Mouse (Mus musculus) frontal cortex, postnatal 10 days (tissue): ENCODE measurements at regions not wholly inside any gene's neighbourhood (a gene's known extent, or its start where the extent isn't known, plus 50 kb on each side); places are given as distances from the start of the nearest gene placed in this dataset.

ENCODE experiments used
- DNase-seq, 2 experiments: peaks; one replicate each; pipeline ENCODE4 v3.0.0; 2022; ENCODE audit warnings: low spot score in 2 of 2, mixed read lengths in 1 of 2

DNA sequence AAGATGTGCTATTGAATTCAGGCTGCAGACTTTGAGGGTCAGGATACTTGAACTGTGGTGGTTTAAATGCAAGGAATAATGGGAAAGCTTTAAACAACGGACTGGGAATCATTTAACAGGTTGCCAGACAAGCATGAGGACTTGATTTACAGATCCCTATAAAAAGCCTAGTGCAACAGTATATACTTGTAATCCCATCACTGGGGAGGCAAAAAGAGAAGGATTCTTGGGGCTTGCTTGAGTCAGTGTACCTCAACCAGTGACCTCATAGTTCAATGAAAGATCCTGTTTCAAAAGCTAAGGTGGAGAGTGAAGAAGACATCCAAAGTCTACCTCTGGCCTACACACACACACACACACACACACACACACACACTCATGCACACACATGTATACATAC, 99.8 kb downstream of the Lrrn1 start:
- no peak for DNase-seq

DNA sequence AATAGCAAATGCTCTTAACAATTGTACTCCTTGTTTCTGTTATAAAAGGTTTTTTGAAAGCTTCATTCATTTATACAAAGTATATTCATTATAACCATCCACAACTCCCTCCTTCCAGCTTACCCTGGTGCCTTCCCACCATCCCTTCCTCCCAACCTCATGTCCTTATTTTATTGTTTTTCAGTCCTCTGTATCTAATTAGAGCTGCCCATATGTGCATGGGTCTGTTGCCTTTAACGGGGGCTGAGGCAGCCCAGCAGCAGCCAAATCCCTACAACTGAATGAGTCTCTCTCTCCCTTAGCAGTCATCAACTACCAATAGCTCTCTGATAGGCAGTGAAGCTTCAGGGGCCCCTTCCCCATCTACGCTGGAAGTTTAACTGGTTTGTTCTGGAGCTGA, 116.2 kb downstream of the Lrrn1 start:
- no peak for DNase-seq

DNA sequence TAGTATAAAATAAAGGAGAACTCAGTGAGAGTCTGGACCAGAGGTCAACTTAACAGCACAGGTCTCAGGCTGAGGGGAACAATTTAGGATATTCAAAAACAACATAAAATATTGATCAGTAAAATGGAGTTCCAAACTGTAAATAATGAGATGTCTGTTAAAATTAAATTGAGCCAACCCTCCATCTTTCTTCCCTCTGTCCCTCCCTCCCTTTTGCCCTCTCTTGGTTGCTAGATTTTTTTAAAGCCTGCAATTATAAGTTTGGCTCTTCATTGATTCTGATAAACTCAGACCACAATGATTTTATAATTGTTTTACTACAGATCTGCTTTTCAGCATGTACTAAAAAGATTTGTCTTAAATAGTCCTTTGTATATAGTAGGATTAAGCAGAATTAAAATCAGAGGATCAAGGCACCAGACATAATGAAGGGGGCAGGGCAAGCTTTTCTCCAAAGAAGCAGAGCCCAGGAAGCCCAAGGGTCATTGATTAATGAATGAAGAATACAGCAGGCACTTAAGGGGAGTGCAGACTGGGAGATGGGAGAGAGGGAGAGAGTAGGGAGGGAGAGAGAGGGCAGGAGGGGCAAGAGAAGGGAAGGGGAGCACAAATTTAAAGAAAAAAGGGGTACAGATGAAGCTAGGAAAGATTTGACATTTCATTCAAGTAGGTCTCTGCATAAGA, 124.4 kb downstream of the Lrrn1 start:
- no peak for DNase-seq

- no peak for DNase-seq
Measured at GRCm38 (mm10) chr6:107657805-107658204, 128.2 kb downstream of the Lrrn1 start.

GRCm38 (mm10) chr6:107661009-107661764, 131.6 kb downstream of the Lrrn1 start:
- DNase-seq = no peak

DNA sequence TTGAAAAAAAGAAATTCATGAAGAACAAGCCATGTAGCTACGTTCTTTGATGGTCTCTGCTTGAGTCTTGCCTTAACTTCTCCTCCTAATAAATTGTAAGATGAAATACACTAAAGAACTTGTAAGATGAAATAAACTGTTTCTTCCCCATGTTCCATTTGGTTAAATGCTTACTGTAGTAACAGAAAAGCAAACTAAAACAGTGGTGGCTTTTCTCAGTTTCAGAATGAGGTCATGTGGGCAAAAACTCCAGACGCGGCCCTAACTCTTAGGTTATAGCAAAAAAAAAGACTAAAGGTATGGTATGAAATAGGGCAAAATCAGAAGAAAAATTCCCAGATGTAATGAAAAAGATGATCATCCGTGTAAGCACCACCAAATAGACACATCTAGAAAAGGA, 169.7 kb downstream of the Lrrn1 start:
- DNase-seq = no peak

DNA sequence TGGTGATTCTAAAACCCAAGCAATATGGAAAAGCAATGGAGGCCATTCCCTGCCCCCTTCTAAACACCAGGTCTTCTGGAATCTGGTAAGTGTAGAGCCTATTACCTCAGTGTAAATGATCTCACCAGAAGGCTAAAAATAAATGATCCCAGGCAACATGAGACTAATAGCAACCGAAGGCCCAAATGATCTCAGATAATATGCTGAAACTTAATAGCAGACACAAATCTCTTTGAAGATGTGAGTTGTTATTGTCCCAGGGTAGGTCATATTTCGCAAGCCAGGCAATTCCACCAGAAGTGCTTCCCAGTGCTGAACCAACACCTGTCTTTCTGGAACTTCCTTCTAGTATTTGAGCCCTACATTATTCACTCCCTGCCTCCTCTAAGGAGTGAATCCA, 178.6 kb downstream of the Lrrn1 start:
- DNase-seq = no peak

- no peak for DNase-seq
Measured at GRCm38 (mm10) chr6:107708608-107709007, 179.0 kb downstream of the Lrrn1 start.

DNA sequence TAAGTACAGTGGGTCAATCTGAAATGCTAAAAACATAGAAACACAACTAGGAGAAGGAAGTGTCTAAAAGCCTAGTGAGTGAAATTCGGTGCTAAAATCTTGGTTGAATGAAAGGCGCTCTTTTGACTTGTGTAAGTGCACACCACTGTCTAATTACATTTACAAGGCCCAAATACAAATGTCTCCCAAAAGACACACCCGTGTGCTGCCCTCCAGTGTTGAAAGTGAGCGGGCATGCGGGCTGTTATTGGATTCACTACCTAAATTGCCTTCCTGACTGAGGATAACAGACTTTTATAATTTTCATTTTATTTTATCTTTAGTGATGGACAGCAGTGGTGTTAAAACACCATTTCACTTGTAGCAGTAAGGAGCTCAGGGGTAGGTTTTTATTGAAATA, 180.8 kb downstream of the Lrrn1 start:
- peak in 1 of 2 experiments; percentile 14 for DNase-seq

DNA sequence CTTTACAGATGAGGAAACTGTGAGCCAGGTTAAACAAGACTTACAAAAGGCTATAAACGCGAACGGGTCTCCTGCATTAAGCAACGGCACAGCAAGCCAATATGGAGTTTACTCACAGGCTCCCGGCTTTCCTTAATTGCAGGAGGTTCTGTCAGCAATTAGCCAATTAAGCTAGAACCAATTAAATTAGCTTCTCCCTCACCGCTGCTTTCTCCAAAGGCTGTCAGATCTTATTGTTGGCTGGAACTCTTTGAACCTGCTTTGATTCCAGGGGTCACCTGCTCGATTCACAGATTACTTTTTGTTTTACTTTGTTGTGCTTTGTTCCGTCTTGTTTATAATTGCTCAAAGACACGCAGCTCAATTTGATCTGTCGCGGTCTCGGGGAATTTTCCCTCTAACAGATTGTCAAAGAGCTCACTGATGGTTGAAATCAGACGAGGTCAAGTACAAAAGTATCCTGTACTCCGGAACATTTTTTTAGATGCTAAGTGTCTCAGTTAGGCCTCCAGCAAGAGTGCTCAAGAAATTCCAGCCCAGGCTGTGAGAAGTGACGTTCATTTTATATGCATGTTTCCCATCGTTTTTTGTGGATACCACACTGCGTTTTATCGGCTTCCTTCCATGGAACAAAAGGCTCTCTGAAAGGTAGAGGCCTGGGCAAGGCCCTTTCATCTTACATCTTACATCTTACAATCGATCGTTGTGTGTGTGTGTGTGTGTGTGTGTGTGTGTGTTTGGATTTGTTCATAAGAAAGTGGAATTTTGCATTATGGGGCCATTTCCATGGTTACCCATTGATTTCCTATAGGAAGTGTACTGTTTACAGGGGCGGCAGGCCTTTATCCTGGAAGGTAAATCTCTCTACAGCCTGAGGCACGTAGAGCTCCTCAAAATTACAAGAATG, 181.9 kb downstream of the Lrrn1 start:
- no peak for DNase-seq

- DNase-seq = no peak
Measured at GRCm38 (mm10) chr6:107713051-107713450, 183.5 kb downstream of the Lrrn1 start.

DNA sequence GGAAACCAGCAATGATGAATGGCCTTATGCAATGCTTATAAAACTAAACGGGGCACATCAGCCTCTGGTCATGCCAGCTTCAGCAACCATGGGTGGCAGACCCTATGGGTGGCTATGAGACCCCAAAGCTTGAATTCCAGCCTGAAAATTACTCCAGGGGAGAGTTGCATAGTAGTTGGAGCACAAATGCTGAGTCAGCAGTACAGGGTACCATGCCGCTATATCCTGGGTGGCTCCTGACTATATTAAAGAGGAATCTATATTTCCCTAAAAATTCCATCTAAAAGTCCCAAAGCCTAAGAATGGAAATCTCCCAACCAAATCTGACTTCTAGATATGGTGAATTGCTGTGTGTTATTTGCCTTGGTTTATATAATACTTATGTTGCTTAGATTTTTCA, 187.6 kb downstream of the Lrrn1 start:
- DNase-seq = no peak

GRCm38 (mm10) chr6:107730294-107730693, 200.7 kb downstream of the Lrrn1 start:
- DNase-seq = no peak

GRCm38 (mm10) chr6:107734773-107735172, 205.2 kb downstream of the Lrrn1 start:
- DNase-seq = no peak

DNA sequence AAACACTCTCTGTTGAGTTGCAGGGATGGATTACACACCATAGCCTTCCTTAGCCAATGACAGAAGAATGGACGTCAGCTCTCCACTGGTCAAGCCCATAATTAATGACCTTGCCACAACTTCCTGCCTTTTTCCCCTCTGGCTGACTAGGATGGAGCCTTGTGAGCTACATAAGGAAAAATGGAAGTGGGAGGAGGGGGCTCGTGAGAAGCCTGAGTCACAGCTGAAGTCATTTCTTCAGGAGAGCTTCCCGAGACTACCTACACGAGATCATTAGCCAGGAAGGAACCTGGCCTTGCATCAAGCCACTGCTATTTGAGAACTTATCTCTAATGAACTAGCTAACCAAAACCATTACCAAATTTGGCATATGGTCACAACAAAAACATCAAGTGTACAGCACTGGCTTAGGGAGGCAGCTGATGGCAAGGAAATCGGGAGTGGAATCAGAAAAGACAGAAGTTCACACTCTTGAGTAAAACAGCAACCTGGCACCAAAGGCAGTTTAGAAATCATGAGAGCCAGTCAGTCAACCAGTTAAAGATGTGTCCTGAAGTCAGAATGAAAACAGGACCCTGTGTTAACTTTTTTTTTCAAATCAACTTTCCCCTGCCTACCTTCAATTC, 219.7 kb downstream of the Lrrn1 start:
- no peak for DNase-seq

GRCm38 (mm10) chr6:107749794-107750193, 220.2 kb downstream of the Lrrn1 start:
- peak in 1 of 2 experiments; percentile 9 for DNase-seq

DNA sequence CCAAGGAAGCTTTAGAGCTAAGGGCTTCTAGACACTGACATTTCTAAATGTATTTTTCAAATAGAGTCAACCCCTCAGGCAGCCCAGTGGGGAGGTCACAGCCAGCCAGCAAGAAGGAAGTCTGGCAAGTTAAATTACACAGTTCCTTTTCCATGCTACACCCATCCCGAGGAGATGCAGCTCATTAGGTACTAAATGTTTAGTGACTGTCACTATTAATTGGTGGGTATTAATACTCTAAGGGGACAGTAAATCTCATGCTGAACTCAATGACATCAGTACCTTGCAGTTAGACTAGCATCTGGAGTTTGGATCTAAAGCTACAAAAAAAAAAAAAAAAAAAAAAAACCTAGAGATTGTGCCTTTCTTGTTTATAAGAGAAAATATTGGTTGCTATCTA, 222.6 kb downstream of the Lrrn1 start:
- no peak for DNase-seq

DNA sequence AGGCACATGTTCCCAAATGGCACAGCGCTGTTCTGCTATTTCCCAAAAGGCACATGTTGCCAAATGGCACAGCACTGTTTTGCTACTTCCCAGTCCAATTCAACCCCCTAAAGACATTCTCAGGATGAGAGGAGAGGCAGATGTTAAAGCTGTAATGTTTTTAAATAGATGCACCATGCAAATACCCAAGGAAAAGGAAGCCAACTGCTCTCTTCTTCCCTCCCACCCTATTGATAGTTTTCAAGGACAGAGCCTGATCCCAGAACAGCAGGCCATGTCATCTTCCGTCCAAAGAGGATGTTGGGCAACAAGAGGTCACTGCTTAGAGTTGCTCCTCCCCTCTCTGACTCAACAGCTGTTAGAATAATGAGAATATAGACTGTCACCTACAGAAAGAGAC, 225.6 kb downstream of the Lrrn1 start:
- DNase-seq = no peak

DNA sequence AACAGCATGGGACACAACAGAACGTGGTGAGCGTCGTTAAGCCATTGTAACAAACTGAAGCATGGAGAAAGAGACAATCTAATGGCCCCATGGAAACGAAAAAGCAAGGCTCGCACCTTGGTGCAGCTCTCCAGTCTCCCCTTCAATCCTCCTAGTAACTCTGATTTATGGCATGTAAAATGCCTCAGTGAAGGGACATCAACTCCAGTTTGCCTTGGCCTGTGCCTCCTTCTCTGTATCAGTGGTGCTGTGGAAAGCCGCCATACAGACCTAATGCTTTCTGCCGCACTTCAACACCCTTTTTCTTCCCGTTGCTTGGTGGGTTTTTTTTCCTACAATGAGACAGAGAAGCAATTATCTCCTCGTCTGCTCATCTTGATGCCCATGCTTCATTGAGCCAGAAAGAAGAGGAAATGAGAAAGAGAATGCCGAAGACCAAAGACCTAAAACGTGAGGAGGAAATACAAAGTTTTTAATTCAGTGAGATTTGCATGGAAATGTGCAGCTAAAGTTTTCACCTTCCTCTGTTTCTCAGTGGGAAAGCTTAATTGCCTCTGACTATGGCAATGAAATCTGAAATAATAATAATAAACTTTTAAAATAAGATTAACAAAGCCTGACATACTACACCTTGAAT, 241.4 kb downstream of the Lrrn1 start:
- DNase-seq = no peak

DNA sequence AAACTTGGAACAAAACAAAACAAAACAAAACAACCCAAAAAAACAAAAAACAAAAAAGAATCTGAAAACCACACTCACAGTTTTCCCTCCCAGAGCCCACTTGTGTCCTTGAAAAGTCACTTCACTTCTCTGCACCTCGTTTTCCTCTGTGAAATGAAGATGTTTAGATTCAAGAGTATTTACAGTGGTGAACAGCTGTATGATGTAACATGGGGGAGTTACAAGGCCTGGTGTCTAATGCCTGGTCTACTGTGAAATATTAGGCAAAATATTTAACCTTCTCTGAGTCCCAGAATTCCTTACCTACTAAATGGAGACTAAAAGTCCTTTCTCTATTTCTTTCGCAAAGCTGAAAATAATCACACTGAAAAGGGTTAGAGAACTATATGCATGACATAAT, 255.4 kb downstream of the Lrrn1 start:
- DNase-seq = no peak

DNA sequence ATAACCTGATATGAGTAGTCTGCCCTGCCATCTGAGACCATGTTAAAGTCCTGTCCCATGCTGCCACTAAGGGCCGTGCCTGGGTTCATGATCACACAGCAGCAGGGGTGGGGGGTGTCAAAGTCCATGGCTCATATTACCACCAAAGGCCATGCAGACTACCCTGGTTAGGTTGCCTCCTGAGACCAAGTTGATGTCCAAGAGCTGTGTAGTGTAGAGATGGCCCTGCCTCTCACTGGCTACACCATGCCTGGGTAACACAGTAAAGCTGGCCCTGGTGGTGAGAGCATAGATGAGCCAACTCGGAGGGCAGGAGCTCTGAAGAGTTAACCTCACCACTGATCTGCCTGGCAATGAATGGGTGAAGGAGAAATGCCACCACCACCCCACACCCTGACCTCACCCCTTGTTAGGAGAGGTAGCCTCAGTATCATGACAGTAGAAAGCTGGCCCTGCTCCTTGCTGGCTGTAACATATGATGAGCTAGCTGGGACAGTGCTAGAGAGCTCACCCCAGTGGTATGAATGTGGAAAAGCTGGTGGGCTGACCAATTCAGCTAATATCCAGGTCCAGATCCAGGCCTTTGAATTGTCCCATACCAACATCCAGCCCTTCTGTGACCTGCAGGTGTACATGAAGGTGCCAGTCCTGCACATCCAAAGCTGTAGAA, 258.8 kb downstream of the Lrrn1 start:
- no peak for DNase-seq
